ENCODE assay signal across 18 mouse cellular contexts in the genomic region with DNA sequence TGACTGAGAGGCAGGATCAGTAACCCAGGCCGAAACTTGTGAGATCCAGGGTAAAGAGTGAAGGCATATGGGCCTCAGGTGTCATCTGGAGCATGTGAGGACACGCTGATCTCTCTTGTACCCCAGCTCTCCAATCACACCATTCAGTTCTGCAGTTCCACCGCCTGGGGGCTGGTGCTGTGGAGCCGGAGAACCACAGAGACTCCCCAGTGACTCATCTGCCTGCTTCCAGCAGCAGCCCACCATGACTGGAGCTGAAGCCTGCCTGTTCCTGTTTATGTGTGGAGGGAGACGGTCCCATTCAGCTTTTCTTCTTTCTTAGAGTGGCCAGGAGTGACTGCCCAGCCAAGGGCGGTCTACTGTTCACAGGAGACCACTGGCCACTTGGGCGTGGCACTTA. TPM values are rescaled to one million over a fixed set of nuclear protein-coding genes. Genes with fewer than 3 reads are reported as not detected.
A peak's percentile ranks its signal among the peaks of the same experiment; 100 is the strongest.
DNase-seq lines count a peak whose midpoint lies in the region; ATAC-seq lines count a peak whose summit lies in the region.
"Had no signal": no experiment of that assay in that cellular context is flagged by ENCODE, and none has a peak within 500 bp of the region (broad histone marks: within the 10 kb centered on the region; RNA-seq: fewer than 3 reads in every experiment).

No protein-coding gene starts in this region.

- no peak for DNase-seq in frontal cortex, postnatal 10 days (ENCODE audit: low spot score in 2 of 2)
- peak; percentile 63 for DNase-seq in right cerebral cortex, postnatal 36 days (ENCODE audit: low spot score in 2 of 2)
- no peak for DNase-seq in cerebellum, adult 9-11 months
- no peak for DNase-seq in thymus, postnatal 25 days
- DNase-seq: B cell, adult 2 months; cerebellum, postnatal 10 days; gastrocnemius, postnatal 25 days; heart, postnatal 10 days; liver, embryonic 13.5 days; spleen, adult 18-20 months; thymus, adult 2 months had no signal

- no peak overlapping the region for H3K4me2 ChIP-seq in midbrain, embryonic 13.5 days (replicated peaks)
- H3K4me2 ChIP-seq in midbrain, embryonic 16.5 days (ENCODE audit: low read length) = no peak overlapping the region
- H3K4me2 ChIP-seq: intestine, embryonic 15.5 days; liver, embryonic 13.5 days; midbrain, embryonic 12.5 days; neural tube, embryonic 15.5 days had no signal

- H3K27me3 ChIP-seq in midbrain, embryonic 13.5 days = no peaks in the 10 kb centered on the region
- no peaks in the 10 kb centered on the region for H3K27me3 ChIP-seq in midbrain, embryonic 16.5 days (ENCODE audit: control insufficient read depth, insufficient read depth, low read depth, low read length)
- H3K27me3 ChIP-seq: intestine, embryonic 15.5 days; liver, embryonic 13.5 days; midbrain, embryonic 12.5 days; neural tube, embryonic 15.5 days had no signal

- 62% methylated on average over 7 of the region's 7 CpGs for WGBS in midbrain, embryonic 13.5 days
- WGBS in midbrain, embryonic 16.5 days = 63% methylated on average over 7 of the region's 7 CpGs

- peaks cover 3% of the 10 kb centered on the region for H3K36me3 ChIP-seq in midbrain, embryonic 13.5 days
- peaks cover 9% of the 10 kb centered on the region; the same call in 1 of the 2 replicates for H3K36me3 ChIP-seq in midbrain, embryonic 16.5 days (ENCODE audit: control insufficient read depth, insufficient read depth, low read length)
- H3K36me3 ChIP-seq: intestine, embryonic 15.5 days; liver, embryonic 13.5 days; midbrain, embryonic 12.5 days had no signal

- H3K9me3 ChIP-seq in midbrain, embryonic 13.5 days = no peaks in the 10 kb centered on the region
- no peaks in the 10 kb centered on the region for H3K9me3 ChIP-seq in midbrain, embryonic 16.5 days (replicated peaks; ENCODE audit: control insufficient read depth, low read length, poor library complexity, severe bottlenecking)
- H3K9me3 ChIP-seq: intestine, embryonic 15.5 days; liver, embryonic 13.5 days; midbrain, embryonic 12.5 days; neural tube, embryonic 15.5 days had no signal

- no peak overlapping the region for H3K27ac ChIP-seq in midbrain, embryonic 13.5 days
- H3K27ac ChIP-seq in midbrain, embryonic 16.5 days (ENCODE audit: low read length) = no peak overlapping the region
- H3K27ac ChIP-seq: intestine, embryonic 15.5 days; liver, embryonic 13.5 days; midbrain, embryonic 12.5 days; neural tube, embryonic 15.5 days had no signal

- H3K4me3 ChIP-seq in midbrain, embryonic 13.5 days (replicated peaks) = no peak overlapping the region
- H3K4me3 ChIP-seq in midbrain, embryonic 16.5 days (ENCODE audit: low read depth, low read length) = no peak overlapping the region
- H3K4me3 ChIP-seq: intestine, embryonic 15.5 days; liver, embryonic 13.5 days; midbrain, embryonic 12.5 days; neural tube, embryonic 15.5 days had no signal

- H3K9ac ChIP-seq in midbrain, embryonic 13.5 days (replicated peaks) = no peak overlapping the region
- no peak overlapping the region for H3K9ac ChIP-seq in midbrain, embryonic 16.5 days (ENCODE audit: low read depth, low read length)
- H3K9ac ChIP-seq: intestine, embryonic 15.5 days; liver, embryonic 13.5 days; midbrain, embryonic 12.5 days; neural tube, embryonic 15.5 days had no signal

- H3K4me1 ChIP-seq in midbrain, embryonic 13.5 days (replicated peaks) = 0 out of 2 replicates have a peak, but pooled peaks cover 5% of the 10 kb centered on the region
- no peaks in the 10 kb centered on the region for H3K4me1 ChIP-seq in midbrain, embryonic 16.5 days (ENCODE audit: control insufficient read depth, insufficient read depth, low read length)
- H3K4me1 ChIP-seq: intestine, embryonic 15.5 days; liver, embryonic 13.5 days; midbrain, embryonic 12.5 days; neural tube, embryonic 15.5 days had no signal

- ATAC-seq in frontal cortex, adult (ENCODE audit: low TSS enrichment) = peak; percentile 86
- ATAC-seq in midbrain, embryonic 13.5 days = 0 out of 2 replicates have a peak, but pooled peaks have one; percentile 4
- no peak for ATAC-seq in midbrain, embryonic 16.5 days
- peak; percentile 73 for ATAC-seq in granulocyte monocyte progenitor cell, adult 5-6 weeks (replicated peaks; ENCODE audit: poor library complexity, severe bottlenecking)
- ATAC-seq: intestine, embryonic 15.5 days had no signal

RNA-seq across cellular contexts. Expression of gene Ptpn5, which starts 35.4 kb away (rescaled TPM):
- polyA plus RNA-seq in midbrain, embryonic 13.5 days (2015; fragmentation: Nextera tagmentation; extraction: Ambion mirVana) = 98.6 and 102 TPM in 2 replicates
- polyA plus RNA-seq in midbrain, embryonic 16.5 days (2015; fragmentation: Nextera tagmentation; extraction: Ambion mirVana) = 179 and 194 TPM in 2 replicates
- total RNA-seq in granulocyte monocyte progenitor cell, adult 5-6 weeks (2014; fragmentation: Nextera tagmentation) = not detected in 2 replicates
- not detected in 2 replicates for total RNA-seq in granulocyte monocyte progenitor cell, adult 5-6 weeks (2017)
- total RNA-seq: gastrocnemius, postnatal 25 days; heart, postnatal 10 days had no signal

RNA-seq across cellular contexts. Expression of gene Tmem86a, which starts 47.6 kb away (rescaled TPM):
- 21.5 and 22.6 TPM in 2 replicates for polyA plus RNA-seq in midbrain, embryonic 13.5 days (2015; fragmentation: Nextera tagmentation; extraction: Ambion mirVana)
- polyA plus RNA-seq in midbrain, embryonic 16.5 days (2015; fragmentation: Nextera tagmentation; extraction: Ambion mirVana) = 22.9 and 24.1 TPM in 2 replicates
- total RNA-seq in granulocyte monocyte progenitor cell, adult 5-6 weeks (2014; fragmentation: Nextera tagmentation) = 1.8 and 4.2 TPM in 2 replicates
- 0.99 and 2.7 TPM in 2 replicates for total RNA-seq in granulocyte monocyte progenitor cell, adult 5-6 weeks (2017)

Comparison
In these comparisons a context has a peak if more than half of its experiments do, and no peak if none do; other contexts are left out.
1. DNase-seq: peak in right cerebral cortex, postnatal 36 days (2 of 2); none in frontal cortex, postnatal 10 days (0 of 2), cerebellum, adult 9-11 months (single experiment) and thymus, postnatal 25 days (single experiment).